Mouse (Mus musculus) lung, adult 2 months (tissue): ENCODE data around the gene Fbxl7. TPM values are rescaled to one million over a fixed set of nuclear protein-coding genes. Genes with fewer than 3 reads are reported as not detected.

ENCODE experiments used
- DNase-seq: peaks from one replicate; pipeline ENCODE4 v3.0.0; 2022
- H3K4me1 ChIP-seq: fragments of 200-500 bp; 2 replicates; pipeline ENCODE4 v1.6.1; 2011; ENCODE audit warnings: low read length; ENCODE audit not compliant: control insufficient read depth, insufficient read depth
- H3K4me3 ChIP-seq: fragments of 200-500 bp; replicated peaks from 2 replicates; pipeline ENCODE3; 2011; ENCODE audit warnings: low read depth, mild to moderate bottlenecking, control low read depth, low read length; ENCODE audit errors: extremely low read depth
- CTCF ChIP-seq: fragments of 200-500 bp; IDR thresholded peaks from 2 replicates; pipeline ENCODE4 v1.5.1; 2011; ENCODE audit warnings: mild to moderate bottlenecking, low read length, control low read depth; ENCODE audit not compliant: insufficient read depth
- POLR2A ChIP-seq: fragments of 200-500 bp; IDR thresholded peaks from 2 replicates; pipeline ENCODE4 v1.6.1; 2011; ENCODE audit warnings: low read depth, mild to moderate bottlenecking, control low read depth, low read length, borderline replicate concordance; ENCODE audit errors: extremely low read depth
- WGBS: fragments of 180-500 bp; shearing (Covaris S2); methylation state at CpG from one replicate; pipeline ENCODE4 v1.1.7; 2018; 5-methylcytosine and 5-hydroxymethylcytosine counted together
- polyA plus RNA-seq: library from polyadenylated mRNA; depleted of rRNA; stranded (reverse); fragments of >200 nt; gene quantifications from 2 replicates; pipeline ENCODE4 v1.2.3, GENCODE M21; 2012

Fbxl7 gene
- polyA plus RNA-seq, 1 experiment: 7.7 TPM

DNA sequence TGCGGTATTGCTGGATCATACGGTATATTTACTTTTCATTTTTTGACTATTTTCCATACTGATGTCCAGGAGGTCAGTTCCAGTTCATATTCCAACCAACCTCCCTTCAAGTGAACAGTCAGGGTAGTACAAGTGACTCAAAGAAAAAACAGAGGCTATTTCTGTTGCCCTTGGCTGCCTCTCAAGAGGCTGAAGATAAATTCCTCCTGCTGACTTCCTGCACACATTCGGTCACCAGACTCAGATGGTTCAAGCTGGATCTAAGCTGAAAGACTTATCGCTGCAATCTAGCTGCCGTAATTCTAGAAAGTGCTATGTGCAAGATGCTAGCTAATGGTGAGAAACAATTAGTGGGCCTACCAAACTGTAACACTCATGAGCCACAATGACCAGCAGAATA lies 61.0 kb downstream of the Fbxl7 start:
- DNase-seq: no peak
- TF ChIP-seq POLR2A (no peak), CTCF (no peak)
- Histone ChIP-seq H3K4me3 (no peak overlapping the region), H3K4me1 (no peaks in the 10 kb centered on the region)
- 62% methylated on average over 5 of the region's 5 CpGs for WGBS

GRCm38 (mm10) chr15:26831141-26831540 lies 64.2 kb downstream of the Fbxl7 start:
- no peaks in the 10 kb centered on the region for H3K4me1 ChIP-seq
- DNase-seq: no peak
- WGBS: 92% methylated on average over 4 of the region's 4 CpGs
- H3K4me3 ChIP-seq: no peak overlapping the region
- TF ChIP-seq CTCF (no peak), POLR2A (no peak)

DNA sequence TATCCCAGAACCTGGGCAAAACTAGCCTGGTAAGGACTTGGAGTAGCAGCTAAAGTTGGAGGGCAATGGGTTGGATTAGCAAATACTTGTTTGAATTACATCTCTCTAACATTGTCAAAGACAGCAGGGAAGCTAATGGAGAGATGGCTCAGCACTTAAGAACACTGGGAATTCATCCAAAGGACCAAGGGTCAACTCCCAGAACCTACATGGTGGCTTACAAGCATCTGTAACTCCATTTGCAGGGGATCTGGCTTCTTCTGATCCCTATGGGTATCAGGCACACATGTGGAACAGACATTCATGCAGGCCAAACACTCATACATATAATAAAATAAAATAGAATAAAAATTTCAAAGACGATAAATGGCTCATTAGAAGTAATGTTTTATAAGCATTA lies 78.4 kb downstream of the Fbxl7 start:
- DNase-seq: no peak
- WGBS: 85% methylated on average over 1 of the region's 1 CpGs
- H3K4me1 ChIP-seq: no peaks in the 10 kb centered on the region
- no peak overlapping the region for H3K4me3 ChIP-seq
- TF ChIP-seq CTCF: no peak
- TF ChIP-seq POLR2A: no peak

GRCm38 (mm10) chr15:26812856-26813255 lies 82.5 kb downstream of the Fbxl7 start:
- DNase-seq: no peak
- H3K4me1 ChIP-seq: no peaks in the 10 kb centered on the region; the same call in 1 of the 2 replicates
- WGBS: 78% methylated on average over 3 of the region's 3 CpGs
- H3K4me3 ChIP-seq: no peak overlapping the region
- no peak for TF ChIP-seq POLR2A
- no peak for TF ChIP-seq CTCF

GRCm38 (mm10) chr15:26809569-26809968 lies 85.8 kb downstream of the Fbxl7 start:
- whole genome bisulfite sequencing: 69% methylated on average over 3 of the region's 3 CpGs
- TF ChIP-seq CTCF (no peak), POLR2A (no peak)
- Histone ChIP-seq H3K4me3 (no peak overlapping the region), H3K4me1 (no peaks in the 10 kb centered on the region; the same call in 1 of the 2 replicates)
- no peak for DNase-seq

GRCm38 (mm10) chr15:26804046-26804445 lies 91.3 kb downstream of the Fbxl7 start:
- TF ChIP-seq CTCF: no peak
- no peak for TF ChIP-seq POLR2A
- DNase-seq: no peak
- WGBS: 52% methylated on average over 5 of the region's 5 CpGs
- no peaks in the 10 kb centered on the region; the same call in 1 of the 2 replicates for H3K4me1 ChIP-seq
- H3K4me3 ChIP-seq: no peak overlapping the region

- no peaks in the 10 kb centered on the region for H3K4me1 ChIP-seq
- TF ChIP-seq POLR2A (no peak), CTCF (no peak)
- no peak for DNase-seq
- WGBS: 68% methylated on average over 3 of the region's 3 CpGs
- no peak overlapping the region for H3K4me3 ChIP-seq
These were observed 95.8 kb downstream of the Fbxl7 start for GRCm38 (mm10) chr15:26799457-26800021.

DNA sequence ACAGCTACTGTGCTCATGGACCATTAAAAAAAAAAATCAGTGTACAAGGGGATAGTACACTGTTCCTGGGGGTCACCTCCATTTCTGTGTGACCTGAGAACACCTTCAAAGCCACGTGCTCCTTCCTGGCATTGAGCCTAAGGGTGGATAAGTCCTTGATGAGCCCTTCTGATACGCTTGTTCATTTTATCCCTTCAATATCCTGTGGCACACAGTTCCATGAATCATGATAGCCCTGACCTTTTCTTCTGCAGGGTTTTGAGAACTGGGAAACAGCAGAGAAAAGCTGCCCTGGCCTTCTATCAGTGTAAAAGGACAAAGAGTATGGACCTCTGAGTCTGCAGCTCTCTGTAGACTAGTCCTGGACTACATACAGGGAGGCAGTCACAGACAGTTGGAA lies 99.4 kb downstream of the Fbxl7 start:
- TF ChIP-seq CTCF (no peak), POLR2A (no peak)
- Histone ChIP-seq H3K4me1 (no peaks in the 10 kb centered on the region), H3K4me3 (no peak overlapping the region)
- 66% methylated on average over 2 of the region's 2 CpGs for WGBS
- no peak for DNase-seq

- no peak for DNase-seq
- TF ChIP-seq POLR2A (no peak), CTCF (no peak)
- Histone ChIP-seq H3K4me1 (no peaks in the 10 kb centered on the region), H3K4me3 (no peak overlapping the region)
- WGBS: 64% methylated on average over 6 of the region's 6 CpGs
These were observed 99.9 kb downstream of the Fbxl7 start for GRCm38 (mm10) chr15:26795518-26795917.

DNA sequence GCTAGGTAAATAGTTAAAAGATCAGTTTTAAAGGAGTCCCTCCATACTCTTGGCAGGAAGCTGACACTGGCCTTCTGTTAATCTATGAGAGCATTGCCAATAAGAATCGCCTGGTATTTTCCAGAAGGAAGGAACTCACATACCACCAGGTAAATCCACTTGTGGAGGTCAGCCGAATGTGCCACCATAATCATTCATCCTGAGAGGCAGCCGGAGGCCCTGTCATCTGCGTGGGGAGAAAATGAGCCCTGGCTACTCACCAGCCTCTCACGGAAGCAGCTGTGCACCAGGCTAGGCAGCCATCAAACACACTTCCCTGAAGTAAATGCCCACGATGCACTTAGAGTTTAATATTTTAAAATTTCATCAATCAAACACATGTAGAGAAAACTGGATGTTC lies 108.2 kb downstream of the Fbxl7 start:
- 58% methylated on average over 6 of the region's 6 CpGs for WGBS
- H3K4me1 ChIP-seq: no peaks in the 10 kb centered on the region
- TF ChIP-seq POLR2A (no peak), CTCF (no peak)
- no peak overlapping the region for H3K4me3 ChIP-seq
- DNase-seq: no peak

- WGBS: 94% methylated on average over 3 of the region's 3 CpGs
- TF ChIP-seq POLR2A (no peak), CTCF (no peak)
- Histone ChIP-seq H3K4me3 (no peak overlapping the region), H3K4me1 (peaks cover 2% of the 10 kb centered on the region; the same call in 1 of the 2 replicates)
- DNase-seq: no peak
These were observed 114.8 kb downstream of the Fbxl7 start for GRCm38 (mm10) chr15:26780557-26780956.
